Mouse (Mus musculus) olfactory bulb, adult 2 months (tissue): ENCODE measurements around the gene Fbxo8.

Experiments used
- CTCF ChIP-seq: fragments of 200-500 bp; IDR thresholded peaks from 2 replicates; pipeline ENCODE4 v1.5.1; 2012; ENCODE audit warnings: low read depth, mild to moderate bottlenecking, low read length, moderate library complexity; ENCODE audit not compliant: insufficient read depth
- POLR2A ChIP-seq: fragments of 200-500 bp; IDR thresholded peaks from 2 replicates; pipeline ENCODE4 v1.6.1; 2012; ENCODE audit warnings: mild to moderate bottlenecking, low read depth, low read length, moderate library complexity; ENCODE audit not compliant: insufficient read depth

DNA sequence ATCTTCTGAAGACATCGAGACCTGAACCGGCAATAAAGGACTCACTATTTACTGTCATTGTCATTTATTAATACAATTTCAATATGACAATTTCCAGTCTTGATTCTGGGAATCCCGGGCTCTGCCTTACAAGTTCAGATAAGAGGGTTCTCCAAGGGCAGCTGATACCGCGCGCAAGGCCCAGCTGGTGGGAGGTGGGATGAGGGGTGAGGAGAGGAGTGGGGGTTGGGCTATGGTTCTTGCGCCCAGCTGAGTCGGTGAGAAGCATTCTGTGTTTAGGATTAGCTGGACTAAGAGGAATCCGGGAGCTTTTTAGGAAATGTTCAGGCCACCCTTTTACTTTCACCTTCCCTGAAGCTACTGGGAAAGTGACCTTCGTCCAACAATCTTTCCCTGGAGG is 69.8 kb downstream of the Fbxo8 start:
- TF ChIP-seq CTCF (no peak), POLR2A (no peak)
